Mouse (Mus musculus): ENCODE measurements around the gene Spta1.

Gene Spta1

DNA sequence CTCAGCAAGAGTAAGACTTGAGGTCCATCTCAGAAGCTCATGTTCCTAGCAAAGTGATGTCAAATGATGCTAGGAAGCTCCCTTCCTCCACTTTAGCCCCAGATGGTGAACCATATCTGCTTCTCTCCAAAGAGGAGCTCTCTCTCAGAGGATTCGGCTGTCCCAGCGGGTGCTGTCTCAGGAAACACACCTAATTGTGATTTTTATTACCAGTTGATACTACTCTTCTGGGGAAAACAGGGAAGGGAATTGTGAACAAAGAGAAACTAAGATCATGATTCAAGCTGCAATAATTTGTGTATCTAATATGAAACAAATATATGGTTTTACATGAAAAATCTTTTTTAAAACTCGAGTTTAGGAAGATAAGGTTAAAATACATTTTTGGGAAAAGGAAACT lies 79.4 kb downstream of the Spta1 start, which contains the start of gene Olfr419:
TSS of gene Olfr419 (minus strand) at position 101 of the 400 bp plus-strand sequence.
- DNase-seq (ENCODE audit: extremely low read depth, low read depth, low spot score) = no peak

DNA sequence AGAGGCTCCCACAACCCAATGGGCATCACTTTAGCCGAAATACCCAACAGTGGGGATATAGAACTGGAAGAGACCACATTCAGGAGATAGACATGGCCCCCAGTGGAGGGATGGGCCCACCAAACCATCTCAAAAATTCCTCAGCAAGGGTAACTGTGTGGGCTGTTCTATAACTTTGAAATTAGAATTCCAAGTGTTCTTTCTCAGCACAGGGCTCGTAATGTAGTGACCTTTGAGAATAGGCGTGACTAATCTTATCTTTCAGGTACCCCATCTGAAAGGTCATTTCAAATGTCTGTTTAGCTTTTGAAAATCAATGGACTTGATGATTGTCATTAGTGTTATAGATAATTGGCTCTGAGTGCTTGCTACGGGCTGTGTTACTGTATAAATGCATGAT lies 95.2 kb downstream of the Spta1 start:
- DNase-seq (ENCODE audit: extremely low read depth, low read depth, low spot score) = no peak

DNA sequence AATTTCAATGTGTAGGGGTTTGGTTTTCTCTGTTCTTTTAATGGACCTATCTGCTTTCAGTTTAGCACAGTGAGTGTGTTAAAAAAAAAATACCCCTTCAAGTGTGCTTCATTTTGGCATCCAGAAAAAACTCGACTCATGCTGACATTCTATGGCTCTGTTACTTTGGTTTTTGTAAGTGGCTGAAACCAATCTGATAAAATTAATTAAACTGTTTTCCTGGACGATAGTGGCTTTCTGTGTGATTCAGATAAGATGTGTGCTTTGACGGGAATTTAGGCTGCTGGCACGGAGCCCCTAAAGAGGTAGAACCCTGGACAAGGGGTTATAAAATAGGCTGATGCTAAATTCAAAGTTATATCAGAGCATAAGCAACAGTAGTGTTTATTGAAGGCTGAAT lies 96.6 kb downstream of the Spta1 start:
- DNase-seq (ENCODE audit: extremely low read depth, low read depth, low spot score) = no peak

DNA sequence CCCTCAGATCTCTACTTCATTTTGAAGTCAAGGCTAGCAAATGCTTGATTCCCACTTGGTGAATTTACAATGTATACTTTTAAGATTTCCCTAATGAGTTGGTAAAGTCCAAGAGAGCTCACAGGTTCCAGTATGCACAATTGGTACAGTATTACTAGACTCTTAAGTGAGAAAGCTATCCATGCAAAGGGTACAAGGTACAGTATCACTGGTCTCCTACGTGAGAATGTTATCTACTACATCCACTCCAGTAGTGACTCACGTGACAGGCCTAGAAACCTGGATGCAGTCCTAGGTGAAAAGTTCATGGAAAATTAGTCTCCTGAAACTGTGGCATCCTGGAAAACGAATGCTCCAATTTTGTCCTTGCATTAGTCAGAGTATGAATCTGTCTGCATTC lies 98.1 kb downstream of the Spta1 start:
- DNase-seq (ENCODE audit: extremely low read depth, low read depth, low spot score) = no peak
